Mouse (Mus musculus): ENCODE measurements around the gene Qtrt2. TPM values are rescaled to one million over a fixed set of nuclear protein-coding genes. Genes with fewer than 3 reads are reported as not detected.

The Qtrt2 gene
- polyA plus RNA-seq, 1 experiment, result 9.5 TPM

DNA sequence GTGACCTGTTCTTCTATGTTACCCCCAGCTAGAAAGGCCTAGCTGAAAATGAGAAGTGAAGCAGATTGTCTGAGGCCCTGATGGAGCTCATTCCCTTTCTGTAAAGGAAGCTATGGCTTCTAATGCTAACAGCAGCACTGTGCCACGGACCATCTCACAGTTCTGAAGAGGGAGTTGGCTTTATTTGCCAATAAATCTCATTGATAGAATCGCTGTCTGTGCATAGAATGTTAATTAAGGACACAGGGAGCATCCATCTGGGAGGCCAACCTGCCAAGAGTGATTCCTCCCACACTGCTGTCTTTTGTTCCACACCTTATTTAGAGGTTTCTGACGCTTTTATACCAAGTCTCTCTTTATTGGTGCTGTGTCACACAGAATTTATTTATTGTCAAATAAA is 4.9 kb upstream of the Qtrt2 start:
- H3K36me3 ChIP-seq (ENCODE audit: control insufficient read depth, insufficient read depth), result no peaks in the 10 kb centered on the region
- no peaks in the 10 kb centered on the region for H3K79me2 ChIP-seq (ENCODE audit: control insufficient read depth, insufficient read depth)
- no peak overlapping the region for H3ac ChIP-seq (ENCODE audit: control insufficient read depth, insufficient read length)
- H3K4me3 ChIP-seq, result no peak overlapping the region
- H3K4me2 ChIP-seq (ENCODE audit: low read depth), result no peak overlapping the region
- no peaks in the 10 kb centered on the region for H3K27me3 ChIP-seq (ENCODE audit: control insufficient read depth, insufficient read depth, insufficient read length)
- no peak for TF ChIP-seq MAX (IDR thresholded peaks at IDR 0.05; ENCODE audit: low read depth)
- no peak for TF ChIP-seq SRF (IDR thresholded peaks at IDR 0.05; ENCODE audit: control insufficient read depth, insufficient read length, low read depth)
- no peak for TF ChIP-seq CEBPB (IDR thresholded peaks at IDR 0.05; ENCODE audit: insufficient read depth, poor library complexity, severe bottlenecking)
- no peak for TF ChIP-seq MYOG (IDR thresholded peaks at IDR 0.05; ENCODE audit: control insufficient read depth in 1 of 3, insufficient read depth in 1 of 3, insufficient read length in 2 of 3, low read depth in 2 of 3)
- no peak for TF ChIP-seq POLR2AphosphoS2 (IDR thresholded peaks at IDR 0.05; ENCODE audit: insufficient read length, low read depth)
- no peak for TF ChIP-seq REST (IDR thresholded peaks at IDR 0.05; ENCODE audit: insufficient read depth, insufficient read length)
- TF ChIP-seq TCF12 (IDR thresholded peaks at IDR 0.05; ENCODE audit: insufficient read depth, poor library complexity, severe bottlenecking), result no peak
- no peak for TF ChIP-seq USF1 (IDR thresholded peaks at IDR 0.05; ENCODE audit: low read depth)
- TF ChIP-seq POLR2A (IDR thresholded peaks at IDR 0.05; ENCODE audit: insufficient read length, low read depth), result no peak
- TF ChIP-seq E2F4 (IDR thresholded peaks at IDR 0.05; ENCODE audit: insufficient read depth), result no peak
- no peak for TF ChIP-seq TCF3 (IDR thresholded peaks at IDR 0.05; ENCODE audit: insufficient read length, low read depth)
- TF ChIP-seq MYOD1 (IDR thresholded peaks at IDR 0.05; ENCODE audit: control insufficient read depth in 1 of 3, insufficient read length in 2 of 3, low read depth in 2 of 3), result no peak

DNA sequence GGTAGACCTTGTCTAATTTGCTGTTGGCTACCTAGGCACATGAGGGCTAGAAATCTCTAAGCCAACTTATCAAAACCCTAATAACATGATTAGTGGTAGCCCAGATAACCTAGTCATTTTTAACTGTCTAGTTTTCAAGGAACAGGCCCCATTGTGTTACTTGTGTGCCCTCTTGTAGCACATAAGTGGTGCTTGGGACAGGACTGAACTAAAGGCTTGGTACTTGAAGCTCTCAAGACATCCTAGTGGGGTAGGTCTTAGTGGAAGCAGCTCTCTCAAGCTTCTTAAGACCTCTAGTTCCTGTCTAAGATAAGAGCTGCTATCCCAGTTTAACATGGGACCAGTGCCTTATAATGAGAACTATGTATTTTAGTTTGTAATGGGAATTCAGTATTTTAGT is 4.0 kb upstream of the Qtrt2 start:
- H3K27me3 ChIP-seq (ENCODE audit: control insufficient read depth, insufficient read depth, insufficient read length), result no peaks in the 10 kb centered on the region
- no peaks in the 10 kb centered on the region for H3K79me2 ChIP-seq (ENCODE audit: control insufficient read depth, insufficient read depth)
- H3ac ChIP-seq (ENCODE audit: control insufficient read depth, insufficient read length), result no peak overlapping the region
- no peak overlapping the region for H3K4me3 ChIP-seq
- TF ChIP-seq MYOD1 (IDR thresholded peaks at IDR 0.05; ENCODE audit: control insufficient read depth in 1 of 3, insufficient read length in 2 of 3, low read depth in 2 of 3) (no peak), POLR2A (IDR thresholded peaks at IDR 0.05; ENCODE audit: insufficient read length, low read depth) (no peak), USF1 (IDR thresholded peaks at IDR 0.05; ENCODE audit: low read depth) (no peak), E2F4 (IDR thresholded peaks at IDR 0.05; ENCODE audit: insufficient read depth) (no peak), SRF (IDR thresholded peaks at IDR 0.05; ENCODE audit: control insufficient read depth, insufficient read length, low read depth) (no peak), POLR2AphosphoS2 (IDR thresholded peaks at IDR 0.05; ENCODE audit: insufficient read length, low read depth) (no peak), CEBPB (IDR thresholded peaks at IDR 0.05; ENCODE audit: insufficient read depth, poor library complexity, severe bottlenecking) (no peak), MAX (IDR thresholded peaks at IDR 0.05; ENCODE audit: low read depth) (no peak), TCF12 (IDR thresholded peaks at IDR 0.05; ENCODE audit: insufficient read depth, poor library complexity, severe bottlenecking) (no peak), MYOG (IDR thresholded peaks at IDR 0.05; ENCODE audit: control insufficient read depth in 1 of 3, insufficient read depth in 1 of 3, insufficient read length in 2 of 3, low read depth in 2 of 3) (no peak), TCF3 (IDR thresholded peaks at IDR 0.05; ENCODE audit: insufficient read length, low read depth) (no peak), REST (IDR thresholded peaks at IDR 0.05; ENCODE audit: insufficient read depth, insufficient read length) (no peak)
- no peaks in the 10 kb centered on the region for H3K36me3 ChIP-seq (ENCODE audit: control insufficient read depth, insufficient read depth)
- no peak overlapping the region for H3K4me2 ChIP-seq (ENCODE audit: low read depth)

DNA sequence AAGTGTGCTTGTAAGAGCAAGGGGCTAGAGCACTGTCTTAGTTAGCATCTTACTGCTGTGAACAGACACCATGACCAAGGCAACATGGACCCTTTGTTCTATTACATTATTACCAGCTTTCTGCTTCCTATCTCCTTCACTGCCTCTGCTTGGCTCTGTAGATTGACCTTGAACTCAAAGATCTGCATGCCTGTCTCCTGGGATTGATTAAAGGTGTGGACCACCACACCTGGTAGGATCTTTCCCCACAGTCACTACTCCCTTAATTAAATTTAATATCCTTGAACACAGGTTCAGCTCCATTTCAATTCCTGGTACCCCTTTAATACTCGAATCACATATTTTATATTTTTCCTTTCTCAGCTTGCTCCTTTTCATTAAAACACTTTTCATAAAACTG is 763 bp downstream of the Qtrt2 start:
- TF ChIP-seq REST (IDR thresholded peaks at IDR 0.05; ENCODE audit: insufficient read depth, insufficient read length), result no peak
- no peak for TF ChIP-seq MAX (IDR thresholded peaks at IDR 0.05; ENCODE audit: low read depth)
- TF ChIP-seq MYOD1 (IDR thresholded peaks at IDR 0.05; ENCODE audit: control insufficient read depth in 1 of 3, insufficient read length in 2 of 3, low read depth in 2 of 3), result no peak
- H3K4me3 ChIP-seq, result no peak overlapping the region
- no peaks in the 10 kb centered on the region for H3K79me2 ChIP-seq (ENCODE audit: control insufficient read depth, insufficient read depth)
- no peak overlapping the region for H3ac ChIP-seq (ENCODE audit: control insufficient read depth, insufficient read length)
- H3K4me2 ChIP-seq (ENCODE audit: low read depth), result no peak overlapping the region
- no peaks in the 10 kb centered on the region for H3K36me3 ChIP-seq (ENCODE audit: control insufficient read depth, insufficient read depth)
- no peaks in the 10 kb centered on the region for H3K27me3 ChIP-seq (ENCODE audit: control insufficient read depth, insufficient read depth, insufficient read length)

DNA sequence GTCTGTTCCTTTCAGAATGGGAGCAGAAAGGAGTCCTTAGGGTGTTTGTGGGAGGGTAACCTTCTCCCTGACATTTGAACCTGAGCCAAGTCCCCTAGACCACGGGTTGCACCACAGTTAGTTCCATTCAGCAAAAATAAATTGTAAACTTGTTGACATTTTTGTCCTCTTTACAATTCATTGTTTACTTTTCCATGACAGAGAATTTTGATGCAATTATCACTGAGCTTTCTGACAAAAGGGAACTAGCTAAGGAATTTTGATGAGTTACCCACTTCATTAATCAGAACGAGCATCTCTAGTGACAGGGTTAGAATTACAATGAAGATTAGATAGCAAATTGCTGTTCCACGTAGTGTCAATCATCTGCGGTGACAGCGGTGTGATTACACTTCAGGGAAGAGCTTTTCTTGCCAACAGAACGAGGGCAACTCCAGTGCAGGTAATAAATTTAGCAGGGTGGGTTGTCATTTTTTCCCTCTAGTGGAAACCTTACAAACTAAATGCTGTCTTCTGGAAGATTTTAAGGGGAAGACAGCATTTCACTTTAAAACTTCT is 1.5 kb downstream of the Qtrt2 start:
- Histone ChIP-seq H3K79me2 (ENCODE audit: control insufficient read depth, insufficient read depth) (no peaks in the 10 kb centered on the region), H3K36me3 (ENCODE audit: control insufficient read depth, insufficient read depth) (no peaks in the 10 kb centered on the region), H3K4me3 (no peak overlapping the region), H3K27me3 (ENCODE audit: control insufficient read depth, insufficient read depth, insufficient read length) (no peaks in the 10 kb centered on the region), H3ac (ENCODE audit: control insufficient read depth, insufficient read length) (no peak overlapping the region), H3K4me2 (ENCODE audit: low read depth) (no peak overlapping the region)
- TF ChIP-seq POLR2A (IDR thresholded peaks at IDR 0.05; ENCODE audit: insufficient read length, low read depth), result no peak
- no peak for TF ChIP-seq POLR2AphosphoS2 (IDR thresholded peaks at IDR 0.05; ENCODE audit: insufficient read length, low read depth)
- no peak for TF ChIP-seq REST (IDR thresholded peaks at IDR 0.05; ENCODE audit: insufficient read depth, insufficient read length)
- no peak for TF ChIP-seq TCF3 (IDR thresholded peaks at IDR 0.05; ENCODE audit: insufficient read length, low read depth)
- TF ChIP-seq MYOG (IDR thresholded peaks at IDR 0.05; ENCODE audit: control insufficient read depth in 1 of 3, insufficient read depth in 1 of 3, insufficient read length in 2 of 3, low read depth in 2 of 3), result no peak
- TF ChIP-seq E2F4 (IDR thresholded peaks at IDR 0.05; ENCODE audit: insufficient read depth), result no peak
- no peak for TF ChIP-seq CEBPB (IDR thresholded peaks at IDR 0.05; ENCODE audit: insufficient read depth, poor library complexity, severe bottlenecking)
- no peak for TF ChIP-seq TCF12 (IDR thresholded peaks at IDR 0.05; ENCODE audit: insufficient read depth, poor library complexity, severe bottlenecking)
- TF ChIP-seq MAX (IDR thresholded peaks at IDR 0.05; ENCODE audit: low read depth), result no peak
- TF ChIP-seq USF1 (IDR thresholded peaks at IDR 0.05; ENCODE audit: low read depth), result no peak
- TF ChIP-seq SRF (IDR thresholded peaks at IDR 0.05; ENCODE audit: control insufficient read depth, insufficient read length, low read depth), result no peak
- TF ChIP-seq MYOD1 (IDR thresholded peaks at IDR 0.05; ENCODE audit: control insufficient read depth in 1 of 3, insufficient read length in 2 of 3, low read depth in 2 of 3), result no peak

DNA sequence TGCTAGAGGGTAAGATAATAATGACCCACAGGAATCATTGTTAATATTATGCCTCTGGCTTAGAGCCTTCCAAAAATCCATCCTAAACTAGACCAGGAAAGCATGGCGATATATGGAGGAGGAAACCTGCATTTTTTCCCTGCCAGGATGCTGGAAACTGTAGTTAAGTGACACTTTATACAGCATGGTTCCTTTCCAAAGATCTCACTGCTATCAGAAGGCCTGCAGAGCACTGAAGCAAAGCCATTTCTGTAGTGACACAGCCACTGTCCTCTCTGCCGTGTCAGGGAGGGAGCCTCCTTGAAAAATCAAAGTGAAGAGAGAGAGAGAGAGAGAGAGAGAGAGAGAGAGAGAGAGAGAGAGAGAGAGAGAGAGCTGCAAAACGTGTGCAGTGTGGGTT is 4.0 kb downstream of the Qtrt2 start:
- Histone ChIP-seq H3K4me2 (ENCODE audit: low read depth) (no peak overlapping the region), H3K4me3 (no peak overlapping the region), H3K79me2 (ENCODE audit: control insufficient read depth, insufficient read depth) (no peaks in the 10 kb centered on the region), H3K36me3 (ENCODE audit: control insufficient read depth, insufficient read depth) (no peaks in the 10 kb centered on the region), H3K27me3 (ENCODE audit: control insufficient read depth, insufficient read depth, insufficient read length) (no peaks in the 10 kb centered on the region), H3ac (ENCODE audit: control insufficient read depth, insufficient read length) (no peak overlapping the region)
- TF ChIP-seq MYOG (IDR thresholded peaks at IDR 0.05; ENCODE audit: control insufficient read depth in 1 of 3, insufficient read depth in 1 of 3, insufficient read length in 2 of 3, low read depth in 2 of 3), result no peak
- no peak for TF ChIP-seq USF1 (IDR thresholded peaks at IDR 0.05; ENCODE audit: low read depth)
- TF ChIP-seq POLR2AphosphoS2 (IDR thresholded peaks at IDR 0.05; ENCODE audit: insufficient read length, low read depth), result no peak
- TF ChIP-seq MYOD1 (IDR thresholded peaks at IDR 0.05; ENCODE audit: control insufficient read depth in 1 of 3, insufficient read length in 2 of 3, low read depth in 2 of 3), result no peak
- TF ChIP-seq POLR2A (IDR thresholded peaks at IDR 0.05; ENCODE audit: insufficient read length, low read depth), result no peak
- no peak for TF ChIP-seq MAX (IDR thresholded peaks at IDR 0.05; ENCODE audit: low read depth)
- no peak for TF ChIP-seq SRF (IDR thresholded peaks at IDR 0.05; ENCODE audit: control insufficient read depth, insufficient read length, low read depth)
- no peak for TF ChIP-seq REST (IDR thresholded peaks at IDR 0.05; ENCODE audit: insufficient read depth, insufficient read length)
- TF ChIP-seq E2F4 (IDR thresholded peaks at IDR 0.05; ENCODE audit: insufficient read depth), result no peak
- TF ChIP-seq CEBPB (IDR thresholded peaks at IDR 0.05; ENCODE audit: insufficient read depth, poor library complexity, severe bottlenecking), result no peak
- TF ChIP-seq TCF3 (IDR thresholded peaks at IDR 0.05; ENCODE audit: insufficient read length, low read depth), result no peak
- TF ChIP-seq TCF12 (IDR thresholded peaks at IDR 0.05; ENCODE audit: insufficient read depth, poor library complexity, severe bottlenecking), result no peak

Measured in myocyte (in vitro differentiated cells).